Mouse (Mus musculus): Measurements from ENCODE around the gene Plpp2. TPM values are rescaled to one million over a fixed set of nuclear protein-coding genes. Genes with fewer than 3 reads are reported as not detected.

Plpp2 gene
- total and polyA plus RNA-seq, 3 experiments, result 11.5 to 19.3 (median 13.9) TPM

GRCm38 (mm10) chr10:79548546-79548945 lies 14.9 kb upstream of the Plpp2 start:
- Histone ChIP-seq H3K27me3 (replicated peaks) (no peaks in the 10 kb centered on the region), H3K4me1 (ENCODE audit: control insufficient read depth in 1 of 2, insufficient read depth in 2 of 2) (peaks cover 2 to 14% of the 10 kb centered on the region in 2 experiments), H3K4me3 (replicated peaks in 1 of 3; ENCODE audit: low read depth in 2 of 3, low read length in 2 of 3, poor library complexity in 1 of 3) (no peak overlapping the region), H3K9me3 (replicated peaks; ENCODE audit: low read length) (no peaks in the 10 kb centered on the region), H3K9ac (ENCODE audit: insufficient read depth, low read depth) (no peak overlapping the region), H3K4me2 (ENCODE audit: insufficient read depth, low read depth, poor library complexity, severe bottlenecking) (no peak overlapping the region), H3K36me3 (replicated peaks in 1 of 2; ENCODE audit: control insufficient read depth in 1 of 2, insufficient read depth in 1 of 2, low read length in 1 of 2) (peaks cover 63 to 85% of the 10 kb centered on the region in 2 experiments), H3K27ac (ENCODE audit: insufficient read depth, low read depth) (no peak overlapping the region), H3K79me2 (replicated peaks; ENCODE audit: control insufficient read depth, extremely low read depth, insufficient read depth, poor library complexity, severe bottlenecking) (peaks cover 1% of the 10 kb centered on the region; the same call in 1 of the 2 replicates)
- TF ChIP-seq PAX5 (IDR thresholded peaks at IDR 0.05; ENCODE audit: low read length) (no peak), MAZ (IDR thresholded peaks at IDR 0.05; ENCODE audit: low read depth, low read length) (no peak), ZC3H11A (IDR thresholded peaks at IDR 0.05; ENCODE audit: low read depth, low read length) (no peak), ZNF384 (IDR thresholded peaks at IDR 0.05; ENCODE audit: low read depth, low read length) (no peak), HCFC1 (IDR thresholded peaks at IDR 0.05; ENCODE audit: low read depth, low read length) (no peak), UBTF (IDR thresholded peaks at IDR 0.05; ENCODE audit: low read depth, low read length) (no peak), BHLHE40 (IDR thresholded peaks at IDR 0.05; ENCODE audit: low read depth, low read length) (no peak), GABPA (IDR thresholded peaks at IDR 0.05; ENCODE audit: insufficient replicate concordance, low read depth, low read length) (no peak), TBP (conservative IDR thresholded peaks at IDR 0.05; ENCODE audit: low read depth, low read length) (no peak), ZKSCAN1 (IDR thresholded peaks at IDR 0.05; ENCODE audit: borderline replicate concordance, low read depth, low read length) (no peak)
- in situ Hi-C loops (cut with MboI; ENCODE audit: low pct_ligation_motif_present, low pct_unique_long_range_greater_than_20kb, low sequenced_read_pairs), result no loop called here
- dilution Hi-C loops (cut with MboI; ENCODE audit: extremely low pct_ligation_motif_present, extremely low pct_unique_long_range_greater_than_20kb, low sequenced_read_pairs), result no loop called here
- no peak for DNase-seq (ENCODE audit: extremely low read depth)

- dilution Hi-C loops (cut with MboI; ENCODE audit: extremely low pct_ligation_motif_present, extremely low pct_unique_long_range_greater_than_20kb, low sequenced_read_pairs), result no loop called here
- Histone ChIP-seq H3K79me2 (replicated peaks; ENCODE audit: control insufficient read depth, extremely low read depth, insufficient read depth, poor library complexity, severe bottlenecking) (no peaks in the 10 kb centered on the region), H3K9me3 (replicated peaks; ENCODE audit: low read length) (no peaks in the 10 kb centered on the region), H3K4me2 (ENCODE audit: insufficient read depth, low read depth, poor library complexity, severe bottlenecking) (no peak overlapping the region), H3K27ac (ENCODE audit: insufficient read depth, low read depth) (no peak overlapping the region), H3K4me3 (replicated peaks in 1 of 3; ENCODE audit: low read depth in 2 of 3, low read length in 2 of 3, poor library complexity in 1 of 3) (no peak overlapping the region), H3K36me3 (replicated peaks in 1 of 2; ENCODE audit: control insufficient read depth in 1 of 2, insufficient read depth in 1 of 2, low read length in 1 of 2) (peaks cover 76 to 94% of the 10 kb centered on the region in 2 experiments), H3K9ac (ENCODE audit: insufficient read depth, low read depth) (no peak overlapping the region), H3K4me1 (ENCODE audit: control insufficient read depth in 1 of 2, insufficient read depth in 2 of 2) (peaks cover 0 to 1% of the 10 kb centered on the region in 2 experiments; a peak in 2 of 4 replicates), H3K27me3 (replicated peaks) (no peaks in the 10 kb centered on the region)
- TF ChIP-seq KAT2A (IDR thresholded peaks at IDR 0.05; ENCODE audit: insufficient replicate concordance, low read length) (no peak), BHLHE40 (IDR thresholded peaks at IDR 0.05; ENCODE audit: low read depth, low read length) (no peak), ZKSCAN1 (IDR thresholded peaks at IDR 0.05; ENCODE audit: borderline replicate concordance, low read depth, low read length) (no peak), MAFK (IDR thresholded peaks at IDR 0.05; ENCODE audit: insufficient replicate concordance, low read length) (no peak), CTCF (conservative IDR thresholded peaks at IDR 0.05 in 1 of 2, IDR thresholded peaks at IDR 0.05 in 1 of 2; ENCODE audit: low read depth in 2 of 2, low read length in 2 of 2) (no peak), ZC3H11A (IDR thresholded peaks at IDR 0.05; ENCODE audit: low read depth, low read length) (no peak), NRF1 (IDR thresholded peaks at IDR 0.05; ENCODE audit: low read depth, low read length) (no peak), HCFC1 (IDR thresholded peaks at IDR 0.05; ENCODE audit: low read depth, low read length) (no peak), POLR2A (IDR thresholded peaks at IDR 0.05; ENCODE audit: low read depth, low read length) (no peak), PAX5 (IDR thresholded peaks at IDR 0.05; ENCODE audit: low read length) (no peak), ELF1 (IDR thresholded peaks at IDR 0.05; ENCODE audit: low read depth, low read length) (no peak), TCF12 (IDR thresholded peaks at IDR 0.05; ENCODE audit: low read depth, low read length) (no peak), MEF2A (IDR thresholded peaks at IDR 0.05; ENCODE audit: borderline replicate concordance, low read depth, low read length) (no peak), JUND (conservative IDR thresholded peaks at IDR 0.05; ENCODE audit: low read depth, low read length) (no peak), GABPA (IDR thresholded peaks at IDR 0.05; ENCODE audit: insufficient replicate concordance, low read depth, low read length) (no peak), E2F4 (IDR thresholded peaks at IDR 0.05; ENCODE audit: insufficient replicate concordance, low read depth, low read length) (no peak), TBP (conservative IDR thresholded peaks at IDR 0.05; ENCODE audit: low read depth, low read length) (no peak)
- DNase-seq (ENCODE audit: extremely low read depth), result no peak
- in situ Hi-C loops (cut with MboI; ENCODE audit: low pct_ligation_motif_present, low pct_unique_long_range_greater_than_20kb, low sequenced_read_pairs), result no loop called here
Observed at GRCm38 (mm10) chr10:79547148-79547675, 13.6 kb upstream of the Plpp2 start.

Measured in CH12.LX (cell line).